Mouse (Mus musculus): Measurements from ENCODE around the gene 1700021F07Rik. TPM values are rescaled to one million over a fixed set of nuclear protein-coding genes. Genes with fewer than 3 reads are reported as not detected.

Gene 1700021F07Rik
- polyA plus RNA-seq, 1 experiment = not detected

GRCm38 (mm10) chr2:173550681-173551080 is 28.3 kb downstream of the 1700021F07Rik start:
- H3K4me3 ChIP-seq (replicated peaks; ENCODE audit: extremely low read depth, low read depth, low read length) = no peak overlapping the region
- WGBS = 38% methylated on average over 6 of the region's 6 CpGs
- TF ChIP-seq POLR2A (IDR thresholded peaks at IDR 0.05; ENCODE audit: borderline replicate concordance, extremely low read depth, low read depth, low read length) = no peak
- TF ChIP-seq CTCF (IDR thresholded peaks at IDR 0.05; ENCODE audit: insufficient read depth, low read length) = no peak
- no peaks in the 10 kb centered on the region for H3K4me1 ChIP-seq (ENCODE audit: control insufficient read depth, insufficient read depth, low read length)
- no peak for DNase-seq

GRCm38 (mm10) chr2:173553863-173554262 is 31.5 kb downstream of the 1700021F07Rik start:
- 40% methylated on average over 9 of the region's 9 CpGs for WGBS
- DNase-seq = no peak
- TF ChIP-seq POLR2A (IDR thresholded peaks at IDR 0.05; ENCODE audit: borderline replicate concordance, extremely low read depth, low read depth, low read length) = no peak
- TF ChIP-seq CTCF (IDR thresholded peaks at IDR 0.05; ENCODE audit: insufficient read depth, low read length) = peak; percentile 51
- H3K4me1 ChIP-seq (ENCODE audit: control insufficient read depth, insufficient read depth, low read length) = no peaks in the 10 kb centered on the region
- no peak overlapping the region for H3K4me3 ChIP-seq (replicated peaks; ENCODE audit: extremely low read depth, low read depth, low read length)

- no peak for TF ChIP-seq CTCF (IDR thresholded peaks at IDR 0.05; ENCODE audit: insufficient read depth, low read length)
- TF ChIP-seq POLR2A (IDR thresholded peaks at IDR 0.05; ENCODE audit: borderline replicate concordance, extremely low read depth, low read depth, low read length) = no peak
These were observed 36.5 kb downstream of the 1700021F07Rik start for GRCm38 (mm10) chr2:173558754-173559396.

GRCm38 (mm10) chr2:173561851-173562442 is 39.6 kb downstream of the 1700021F07Rik start:
- 42% methylated on average over 5 of the region's 5 CpGs for WGBS
- TF ChIP-seq CTCF (IDR thresholded peaks at IDR 0.05; ENCODE audit: insufficient read depth, low read length) (peak; percentile 80), POLR2A (IDR thresholded peaks at IDR 0.05; ENCODE audit: borderline replicate concordance, extremely low read depth, low read depth, low read length) (no peak)
- no peaks in the 10 kb centered on the region for H3K4me1 ChIP-seq (ENCODE audit: control insufficient read depth, insufficient read depth, low read length)
- no peak overlapping the region for H3K4me3 ChIP-seq (replicated peaks; ENCODE audit: extremely low read depth, low read depth, low read length)
- peak; percentile 42 for DNase-seq

More at GRCm38 (mm10) chr2:173558754-173559396, 36.5 kb downstream of the 1700021F07Rik start:
- DNase-seq = no peak
- no peak overlapping the region for H3K4me3 ChIP-seq (replicated peaks; ENCODE audit: extremely low read depth, low read depth, low read length)
- 42% methylated on average over 12 of the region's 12 CpGs for WGBS
- no peaks in the 10 kb centered on the region for H3K4me1 ChIP-seq (ENCODE audit: control insufficient read depth, insufficient read depth, low read length)

- TF ChIP-seq POLR2A (IDR thresholded peaks at IDR 0.05; ENCODE audit: borderline replicate concordance, extremely low read depth, low read depth, low read length) (no peak), CTCF (IDR thresholded peaks at IDR 0.05; ENCODE audit: insufficient read depth, low read length) (no peak)
- no peak for DNase-seq
- Histone ChIP-seq H3K4me3 (replicated peaks; ENCODE audit: extremely low read depth, low read depth, low read length) (no peak overlapping the region), H3K4me1 (ENCODE audit: control insufficient read depth, insufficient read depth, low read length) (no peaks in the 10 kb centered on the region)
- WGBS = 62% methylated on average over 7 of the region's 7 CpGs
These were observed 41.0 kb downstream of the 1700021F07Rik start for GRCm38 (mm10) chr2:173563336-173563735.

GRCm38 (mm10) chr2:173564179-173564578 is 41.8 kb downstream of the 1700021F07Rik start:
- Histone ChIP-seq H3K4me3 (replicated peaks; ENCODE audit: extremely low read depth, low read depth, low read length) (no peak overlapping the region), H3K4me1 (ENCODE audit: control insufficient read depth, insufficient read depth, low read length) (no peaks in the 10 kb centered on the region)
- TF ChIP-seq POLR2A (IDR thresholded peaks at IDR 0.05; ENCODE audit: borderline replicate concordance, extremely low read depth, low read depth, low read length) (no peak), CTCF (IDR thresholded peaks at IDR 0.05; ENCODE audit: insufficient read depth, low read length) (no peak)
- DNase-seq = no peak
- WGBS = 56% methylated on average over 9 of the region's 9 CpGs

Other genes starting within 250 kb of the 1700021F07Rik start
- gene Pmepa1, start 246.1 kb upstream of the 1700021F07Rik start, polyA plus RNA-seq (2012; rRNA removed) = 96.2 and 97.7 TPM in 2 replicates
- gene Ankrd60, start 55.8 kb downstream of the 1700021F07Rik start, polyA plus RNA-seq (2012; rRNA removed) = not detected in 2 replicates
- 27.3 and 51.1 TPM in 2 replicates for gene Rab22a, start 137.2 kb downstream of the 1700021F07Rik start, polyA plus RNA-seq (2012; rRNA removed)
- gene 1700010B08Rik, start 196.8 kb downstream of the 1700021F07Rik start, polyA plus RNA-seq (2012; rRNA removed) = not detected in 2 replicates
- 13.3 and 16.8 TPM in 2 replicates for gene Vapb, start 214.9 kb downstream of the 1700021F07Rik start, polyA plus RNA-seq (2012; rRNA removed)

All from lung, adult 2 months (tissue).